Mouse (Mus musculus) mesoderm, embryonic 11.5 days (tissue): ENCODE results near the gene Fanci.

Experiments
- DNase-seq: peaks from one replicate; pipeline ENCODE4 v3.0.0-alpha.2; 2012; ENCODE audit warnings: low read depth, low spot score

Fanci gene

GRCm38 (mm10) chr7:79391883-79392649, at the start of gene Fanci:
TSS of gene Fanci (plus strand) at chr7:79391929.
- DNase-seq: peak; percentile 97

GRCm38 (mm10) chr7:79345902-79346301, 45.8 kb upstream of the Fanci start:
- peak; percentile 51 for DNase-seq

DNA sequence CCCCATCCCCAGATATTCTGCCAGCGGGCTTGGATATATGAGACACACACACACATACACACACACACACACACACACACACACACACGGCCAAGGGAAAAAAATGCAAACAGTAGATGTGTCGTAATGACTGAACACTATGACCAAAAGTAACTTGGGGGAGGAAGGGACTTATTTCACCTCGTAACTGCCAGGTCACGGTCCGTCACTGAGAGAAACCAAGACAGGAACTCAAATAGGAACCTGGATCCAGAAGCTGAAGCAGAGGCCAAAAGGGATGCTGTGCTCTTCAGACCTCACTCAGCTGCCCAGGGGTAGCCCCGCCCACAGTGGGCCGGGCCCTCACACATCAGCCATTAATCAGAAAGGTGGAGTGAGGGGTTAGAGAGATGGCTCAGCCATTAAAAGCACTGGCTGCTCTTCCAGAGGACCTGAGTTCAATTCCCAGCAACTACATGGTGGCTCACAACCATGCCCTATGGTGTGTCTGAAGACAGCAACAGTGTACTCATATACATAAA, 45.1 kb upstream of the Fanci start:
- DNase-seq: no peak

DNA sequence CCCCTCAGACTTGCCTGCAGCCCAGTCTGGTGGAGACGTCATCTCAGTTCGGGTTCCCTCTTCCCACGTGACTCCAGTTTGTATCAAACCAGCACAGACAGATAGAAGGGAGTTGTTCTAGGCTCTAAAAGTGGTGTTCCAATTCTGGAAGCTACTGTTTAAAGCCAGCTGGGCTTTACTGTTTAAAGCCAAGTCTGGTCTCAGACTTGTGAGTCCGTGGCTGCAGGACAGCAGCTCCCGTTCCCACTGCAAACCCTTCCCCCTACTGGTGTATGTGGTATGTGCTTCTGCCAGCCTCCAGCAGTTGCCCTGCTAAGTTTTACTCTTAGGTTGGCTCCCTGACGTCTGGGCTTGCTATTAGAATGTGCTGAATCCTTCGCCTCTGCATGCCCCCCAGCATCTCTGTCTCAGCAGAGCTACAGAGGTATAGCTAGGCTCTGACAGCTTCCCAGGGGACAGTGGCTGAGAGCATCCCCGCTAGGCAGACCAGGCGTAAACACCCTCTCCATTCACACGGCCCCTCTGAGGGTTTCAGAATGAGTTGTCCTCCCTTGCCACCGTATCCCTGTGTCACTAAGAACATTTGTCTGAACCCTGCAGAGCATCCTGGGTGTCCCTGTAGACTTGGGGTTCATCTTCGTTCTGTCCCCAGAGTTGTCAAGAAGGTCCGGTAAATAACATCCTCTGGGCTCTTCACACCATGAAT, 44.5 kb upstream of the Fanci start:
- no peak for DNase-seq

- no peak for DNase-seq
Measured at GRCm38 (mm10) chr7:79348816-79349215, 42.9 kb upstream of the Fanci start.

DNA sequence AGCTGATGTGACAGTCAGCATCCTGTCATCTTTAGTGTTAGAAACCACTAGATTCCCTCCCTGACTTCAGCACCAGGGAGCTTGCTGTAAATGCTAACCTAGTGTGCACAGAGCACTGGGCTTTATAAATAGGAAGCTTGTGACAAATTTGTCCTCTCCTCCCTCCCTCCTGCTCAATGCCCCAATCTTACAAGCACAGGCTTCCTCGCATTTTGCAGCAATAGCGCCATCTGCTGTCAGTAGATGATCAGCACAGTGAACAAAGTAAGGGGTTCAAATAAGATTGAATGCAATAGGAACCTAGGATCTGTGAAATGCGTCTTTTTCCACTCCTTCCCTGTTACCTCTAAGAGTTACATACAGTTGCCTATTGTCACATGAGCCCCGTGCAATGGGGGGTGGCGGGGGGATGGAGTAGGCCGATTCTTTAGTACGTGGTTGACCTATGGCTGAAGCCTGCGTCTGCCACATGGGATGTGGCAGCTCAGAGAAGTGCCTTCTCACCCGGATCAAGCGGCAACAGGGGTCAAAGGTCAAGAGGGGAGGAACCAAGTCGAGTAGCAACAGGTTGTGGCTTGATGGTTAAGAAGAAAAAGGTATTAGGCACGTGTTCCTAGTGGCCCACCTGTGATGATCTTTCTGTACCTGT, 41.9 kb upstream of the Fanci start:
- DNase-seq: peak; percentile 85

DNA sequence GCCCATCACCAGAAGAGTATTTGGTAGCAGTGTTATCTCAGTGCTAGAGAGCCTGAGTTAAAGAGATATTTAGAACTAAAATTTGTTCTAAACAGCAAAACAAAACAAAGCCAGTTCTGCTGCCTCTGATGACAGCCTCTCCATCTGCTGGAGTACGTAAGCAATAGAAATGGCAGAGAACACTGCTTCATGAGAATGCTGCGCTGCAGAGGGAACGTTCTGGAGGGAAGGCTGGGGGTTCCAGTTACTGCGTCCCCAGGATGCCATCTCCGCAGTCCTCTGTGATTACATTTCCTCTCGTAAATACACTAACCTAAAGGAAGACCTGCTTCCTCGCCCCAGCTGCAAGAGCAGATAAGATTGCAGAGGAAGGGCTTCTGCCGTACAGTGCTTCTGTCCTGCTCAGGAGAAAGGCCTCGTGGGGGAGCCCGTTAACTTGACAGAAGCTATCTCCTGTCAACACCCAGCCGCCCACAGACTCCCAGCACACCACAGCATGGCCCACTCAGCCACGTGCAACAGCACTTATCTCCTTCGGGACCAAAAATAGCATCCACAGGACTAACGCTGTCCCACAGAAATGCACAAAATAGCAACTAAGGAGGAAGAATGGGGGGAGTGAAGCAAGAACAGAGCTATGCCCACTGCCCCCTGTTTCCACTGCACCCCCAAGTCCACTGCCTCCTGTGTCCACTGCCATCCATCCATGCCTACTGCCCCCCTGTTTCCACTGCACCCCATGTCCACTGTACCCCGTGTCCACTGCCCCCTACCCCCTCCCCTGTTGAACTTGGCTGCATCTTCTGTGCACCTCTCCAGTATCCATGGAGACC, 33.2 kb upstream of the Fanci start:
- peak; percentile 8 for DNase-seq

GRCm38 (mm10) chr7:79359183-79359435, 32.6 kb upstream of the Fanci start:
- no peak for DNase-seq

DNA sequence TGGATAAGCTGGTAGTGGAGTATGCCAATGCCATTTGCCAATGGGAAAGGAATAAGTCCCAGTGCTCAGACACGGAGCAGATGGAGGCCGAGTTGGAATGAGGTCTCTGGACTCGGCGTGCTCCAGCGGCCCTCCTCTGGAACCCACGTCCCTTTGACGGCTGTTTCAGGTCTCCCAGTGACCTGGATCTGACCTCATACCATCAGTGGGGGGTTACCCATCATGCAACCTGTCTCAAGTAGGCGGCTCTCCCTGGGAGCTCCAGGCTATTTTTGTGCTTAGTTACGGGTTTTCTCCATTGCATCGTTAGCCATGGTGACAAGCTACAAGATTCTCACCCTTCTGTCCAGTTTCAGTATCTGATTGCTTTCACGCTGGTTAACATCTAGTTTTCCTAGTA, 31.7 kb upstream of the Fanci start:
- peak; percentile 21 for DNase-seq

DNA sequence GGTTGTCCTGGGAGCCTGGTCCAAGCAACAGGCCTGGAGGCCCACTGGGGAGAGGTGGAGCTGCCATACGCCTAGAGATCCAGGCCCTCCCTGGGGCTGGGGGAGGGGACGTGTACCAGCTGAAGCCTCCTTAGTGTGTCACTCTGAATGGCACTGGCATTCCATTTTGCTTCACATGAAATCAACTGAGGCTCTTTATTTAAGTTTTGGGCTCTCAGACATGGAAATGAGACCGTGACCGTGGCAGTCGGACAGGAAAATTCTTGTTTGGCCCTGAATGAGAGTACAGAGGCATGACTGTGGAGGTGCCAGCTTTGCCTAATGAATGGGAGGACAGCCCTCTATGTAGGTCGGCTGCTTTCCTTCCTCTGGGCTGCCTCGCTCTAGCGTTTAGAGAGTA, 29.5 kb upstream of the Fanci start:
- DNase-seq: peak; percentile 7

DNA sequence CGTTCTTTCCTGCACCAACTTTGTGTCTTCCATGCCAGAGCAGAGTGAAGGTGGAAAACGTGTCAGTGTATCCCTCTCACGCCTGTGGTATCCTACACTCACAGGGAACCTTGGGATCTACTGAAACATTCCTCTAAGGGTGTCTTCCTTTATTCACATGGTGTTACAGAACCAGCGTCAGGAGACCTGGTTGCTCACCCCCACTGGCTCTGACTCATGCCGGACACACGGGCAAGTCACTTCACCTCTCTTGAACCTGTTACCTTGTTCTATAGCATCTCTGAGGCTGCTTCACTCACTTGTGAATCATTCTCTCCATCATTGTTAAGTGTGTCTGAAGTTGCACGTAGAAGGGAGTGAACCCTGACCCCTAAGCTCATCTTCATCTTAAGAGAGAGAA, 28.9 kb upstream of the Fanci start:
- DNase-seq: no peak

DNA sequence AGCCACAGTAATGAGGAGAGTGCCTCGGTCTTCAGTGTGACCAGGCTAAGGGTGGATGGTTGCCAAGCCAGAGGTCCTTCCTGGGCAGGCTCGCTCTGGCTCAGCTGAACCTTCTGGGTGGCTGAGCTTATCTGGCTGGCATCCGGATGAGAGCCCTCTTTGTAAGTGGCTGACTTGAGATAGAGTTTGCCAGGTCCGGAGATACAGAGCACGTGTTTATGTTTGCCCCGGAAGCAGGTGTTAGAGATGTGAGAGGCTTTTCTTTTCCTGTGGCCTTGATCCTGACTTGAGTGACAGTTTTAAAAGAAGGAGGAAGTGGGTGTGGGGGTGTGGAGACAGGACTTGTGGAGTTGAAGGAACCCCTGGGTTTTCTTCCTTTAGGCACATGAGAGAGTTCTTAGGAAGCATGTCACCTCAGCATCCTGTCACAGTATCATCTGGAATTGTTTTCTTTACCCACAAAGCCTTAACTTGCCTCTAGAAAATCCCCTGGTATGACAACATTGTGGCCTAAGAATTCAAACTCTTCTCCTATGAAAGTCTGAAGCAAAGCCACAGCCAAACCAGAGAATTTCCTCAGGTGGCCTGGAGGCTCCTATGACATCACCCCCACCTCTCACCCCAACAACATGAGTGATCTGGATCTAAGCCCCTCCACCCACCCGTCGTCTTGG, 28.2 kb upstream of the Fanci start:
- DNase-seq: no peak

GRCm38 (mm10) chr7:79368664-79369063, 23.1 kb upstream of the Fanci start:
- DNase-seq: no peak

DNA sequence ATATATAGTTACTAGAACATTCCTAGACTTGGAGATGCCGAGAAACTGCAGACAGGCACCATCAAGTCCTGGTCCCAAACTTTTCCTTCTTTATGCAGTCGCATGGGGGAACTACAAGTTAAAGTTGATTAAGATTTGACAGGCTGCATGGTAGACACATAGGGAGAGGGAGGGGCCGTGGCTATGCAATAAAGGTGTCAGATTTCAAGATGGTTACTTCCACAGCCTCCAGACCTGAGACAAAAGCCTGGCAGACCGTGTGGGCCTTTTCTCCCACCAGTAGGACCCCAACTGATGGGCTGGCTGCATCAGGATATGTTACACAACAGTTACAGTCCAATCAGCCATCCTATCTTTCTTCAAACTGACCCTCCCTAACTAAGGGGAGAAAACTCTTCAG, 22.3 kb upstream of the Fanci start:
- no peak for DNase-seq

- DNase-seq: peak; percentile 80
Measured at GRCm38 (mm10) chr7:79371321-79371879, 20.3 kb upstream of the Fanci start.

GRCm38 (mm10) chr7:79374017-79374416, 17.7 kb upstream of the Fanci start:
- no peak for DNase-seq

DNA sequence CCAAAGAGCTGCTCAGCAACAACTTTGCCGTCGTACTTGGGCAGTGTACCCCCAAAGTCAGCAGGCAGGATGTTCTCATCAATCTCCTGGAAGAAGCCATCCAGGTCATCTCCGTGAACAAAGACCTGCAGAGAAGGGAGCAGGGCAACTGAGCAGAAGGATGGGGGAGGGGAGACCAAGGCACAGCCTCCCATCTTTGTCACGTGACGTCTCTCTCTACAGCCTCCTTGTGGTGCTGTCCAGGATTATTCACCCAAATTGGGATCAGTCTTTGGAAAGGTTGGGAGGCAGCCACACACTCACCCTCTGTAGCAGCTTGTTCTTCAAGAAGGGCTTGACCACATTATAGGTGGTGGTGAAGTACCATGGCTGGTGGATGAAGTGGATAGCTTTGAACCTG, 16.1 kb upstream of the Fanci start:
- no peak for DNase-seq

DNA sequence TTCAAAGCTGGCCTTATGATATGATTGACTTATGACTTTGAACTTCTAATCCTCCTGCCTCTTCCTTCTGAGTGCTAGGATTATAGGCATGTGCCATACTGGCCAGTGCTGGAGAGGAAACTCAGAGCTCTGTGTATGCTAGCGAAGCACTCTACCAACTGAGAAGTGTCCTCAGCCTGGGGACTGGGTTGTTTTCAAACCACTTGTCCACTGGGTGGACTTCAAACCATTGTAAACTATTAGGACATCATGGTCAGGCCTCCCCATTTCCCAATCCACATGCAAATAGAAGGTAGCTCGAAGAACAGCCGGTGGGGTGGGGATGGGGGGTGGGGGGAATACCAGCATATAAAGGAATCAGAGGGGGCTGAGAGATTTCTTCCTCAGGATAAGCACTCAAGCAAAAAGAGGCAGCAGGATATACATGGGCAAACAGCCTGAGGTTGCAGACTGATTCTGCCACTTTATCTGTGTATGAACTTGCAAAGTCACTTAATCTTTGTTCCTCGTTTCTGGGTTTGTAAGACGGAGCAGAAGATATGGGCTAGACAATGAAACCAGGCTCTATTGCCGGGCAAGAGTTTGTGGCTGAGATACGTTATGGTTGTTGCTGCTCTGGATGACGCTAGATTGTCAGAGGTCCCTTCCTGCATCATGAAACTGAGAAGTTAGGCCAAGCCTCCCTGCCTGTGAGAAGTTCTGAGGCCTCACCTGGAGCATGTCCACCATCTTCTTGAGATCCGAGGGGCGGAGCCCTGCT, 15.0 kb upstream of the Fanci start:
- DNase-seq: no peak

GRCm38 (mm10) chr7:79386422-79387133, 5.2 kb upstream of the Fanci start, which contains the start of gene Rlbp1:
TSS of gene Rlbp1 (minus strand) at chr7:79387048.
- DNase-seq: no peak
